Mouse (Mus musculus) thymus, adult 2 months (tissue): ENCODE measurements around the gene Gm49388.

ENCODE experiments used
- CTCF ChIP-seq: fragments of 200-500 bp; IDR thresholded peaks from 2 replicates; pipeline ENCODE4 v1.5.1; 2012; ENCODE audit warnings: mild to moderate bottlenecking, control low read depth, low read length, moderate library complexity, borderline replicate concordance; ENCODE audit not compliant: control insufficient read depth, poor library complexity, insufficient read depth; ENCODE audit errors: extremely low read depth
- POLR2A ChIP-seq: fragments of 200-500 bp; IDR thresholded peaks from 2 replicates; pipeline ENCODE4 v1.6.1; 2012; ENCODE audit warnings: mild to moderate bottlenecking, low read length, control low read depth, moderate library complexity; ENCODE audit not compliant: control insufficient read depth, poor library complexity, insufficient read depth; ENCODE audit errors: extremely low read depth

- TF ChIP-seq CTCF (no peak), POLR2A (no peak)
These were observed 32.4 kb downstream of the Gm49388 start for GRCm38 (mm10) chr7:127817776-127818175.
